Mouse (Mus musculus) stomach, adult 2 months (tissue): ENCODE data around the gene Tktl1. TPM values are rescaled to one million over a fixed set of nuclear protein-coding genes. Genes with fewer than 3 reads are reported as not detected.

Experiments used
- polyA plus RNA-seq: library from polyadenylated mRNA; depleted of rRNA; stranded (reverse); fragments of >200 nt; gene quantifications from 2 replicates; pipeline ENCODE4 v1.2.3, GENCODE M21; 2012; rRNA removed

The Tktl1 gene
- polyA plus RNA-seq: 0.03 TPM in 1 of 2 replicates, not detected in the other

GRCm38 (mm10) chrX:74176959-74177358, at the start of gene Tktl1:
Gene Tktl1 (plus strand): TSS chrX:74177259.

GRCm38 (mm10) chrX:74135263-74135662, 41.8 kb upstream of the Tktl1 start, which contains the start of gene Mecp2:
Gene Mecp2 (minus strand): TSS chrX:74135363.

GRCm38 (mm10) chrX:74167738-74168137, 9.3 kb upstream of the Tktl1 start, which contains the start of gene Tex28:
Gene Tex28 (minus strand): TSS chrX:74167838.

GRCm38 (mm10) chrX:74249615-74250014, 72.6 kb downstream of the Tktl1 start, which contains the start of gene Flna:
Gene Flna (minus strand): TSS chrX:74249820.

GRCm38 (mm10) chrX:74254153-74254887, 77.3 kb downstream of the Tktl1 start, which contains the start of gene Emd:
Gene Emd (plus strand): TSS chrX:74254687.

Other genes with a start within 250 kb of the Tktl1 start
- 1.8 and 2.2 TPM in 2 replicates for gene Renbp, start 246.4 kb upstream of the Tktl1 start, polyA plus RNA-seq
- gene Hcfc1, start 210.9 kb upstream of the Tktl1 start, polyA plus RNA-seq: 33.9 and 36.4 TPM in 2 replicates
- gene Irak1, start 153.3 kb upstream of the Tktl1 start, polyA plus RNA-seq: 84.8 and 95.6 TPM in 2 replicates
- gene Opn1mw, start 49.8 kb upstream of the Tktl1 start, polyA plus RNA-seq: not detected in 2 replicates
- gene Mecp2, start 41.9 kb upstream of the Tktl1 start, polyA plus RNA-seq: 1.00 and 1.5 TPM in 2 replicates
- gene Tex28, start 9.4 kb upstream of the Tktl1 start, polyA plus RNA-seq: not detected in 2 replicates
- gene Flna, start 72.6 kb downstream of the Tktl1 start, polyA plus RNA-seq: 724 and 737 TPM in 2 replicates
- 38.6 and 54.4 TPM in 2 replicates for gene Emd, start 77.4 kb downstream of the Tktl1 start, polyA plus RNA-seq
- gene Rpl10, start 93.6 kb downstream of the Tktl1 start, polyA plus RNA-seq: 552 and 637 TPM in 2 replicates
- 36.1 and 42.6 TPM in 2 replicates for gene Taz, start 104.7 kb downstream of the Tktl1 start, polyA plus RNA-seq
- 10.1 and 10.4 TPM in 2 replicates for gene Dnase1l1, start 105.1 kb downstream of the Tktl1 start, polyA plus RNA-seq
- 122 and 133 TPM in 2 replicates for gene Atp6ap1, start 119.8 kb downstream of the Tktl1 start, polyA plus RNA-seq
- gene Gdi1, start 127.7 kb downstream of the Tktl1 start, polyA plus RNA-seq: 44.9 and 65.9 TPM in 2 replicates
- gene Fam50a, start 135.8 kb downstream of the Tktl1 start, polyA plus RNA-seq: 5.9 and 12.8 TPM in 2 replicates
- 8.6 and 14.7 TPM in 2 replicates for gene Plxna3, start 151.8 kb downstream of the Tktl1 start, polyA plus RNA-seq
- 15.4 and 21.1 TPM in 2 replicates for gene Lage3, start 176.4 kb downstream of the Tktl1 start, polyA plus RNA-seq
- 19.6 and 20.0 TPM in 2 replicates for gene Ubl4a, start 196.0 kb downstream of the Tktl1 start, polyA plus RNA-seq
- gene Slc10a3, start 196.1 kb downstream of the Tktl1 start, polyA plus RNA-seq: 8.9 and 12.9 TPM in 2 replicates
- 17.4 and 18.0 TPM in 2 replicates for gene Fam3a, start 216.0 kb downstream of the Tktl1 start, polyA plus RNA-seq
- gene Ikbkg, start 216.0 kb downstream of the Tktl1 start, polyA plus RNA-seq: 3.4 and 5.9 TPM in 2 replicates